Mouse (Mus musculus) left cerebral cortex, postnatal 4 days (tissue): ENCODE measurements around the gene Capn13. TPM values are rescaled to one million over a fixed set of nuclear protein-coding genes. Genes with fewer than 3 reads are reported as not detected.
A peak's percentile ranks its signal among the peaks of the same experiment; 100 is the strongest.
"Not testable (repeated sequence)": the region's sequence is repeated elsewhere in the genome, so short reads cannot be mapped to it uniquely, and the experiment has no call there.

Experiments
- DNase-seq: peaks from one replicate; pipeline ENCODE4 v3.0.0-alpha.2; 2022
- intact Hi-C: fragments of 180-260 bp; cut with DNase I; formaldehyde crosslinking; loops from one replicate; pipeline ENCODE4 v1.15.1; 2025
- total RNA-seq, 2 experiments: library from RNA; stranded (reverse); gene quantifications; 2 replicates each; pipeline ENCODE4 v1.2.3; 2021

Gene Capn13
- total RNA-seq, 2 experiments from 2014 or later = not detected

DNA sequence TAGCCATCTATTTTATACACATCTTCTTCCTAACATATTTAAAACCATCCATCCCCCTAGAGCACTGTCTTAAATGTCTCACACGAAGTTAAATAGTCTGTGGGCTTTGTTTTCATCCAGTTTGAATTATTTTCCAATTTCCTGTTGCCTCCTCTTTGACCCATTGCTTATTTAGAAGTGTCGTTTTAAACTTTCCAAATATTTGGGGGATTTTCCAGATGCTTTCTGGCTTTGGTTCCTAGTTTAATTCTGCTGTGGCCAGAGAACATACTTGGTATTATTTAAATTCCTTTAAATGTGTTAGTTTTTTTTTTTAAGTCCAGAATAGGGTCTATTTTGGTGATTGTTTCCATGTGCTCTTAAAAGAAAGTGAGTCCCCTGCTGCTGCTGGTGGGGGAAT is 116.4 kb downstream of the Capn13 start:
- intact Hi-C loops = no loop called here
- no peak for DNase-seq

DNA sequence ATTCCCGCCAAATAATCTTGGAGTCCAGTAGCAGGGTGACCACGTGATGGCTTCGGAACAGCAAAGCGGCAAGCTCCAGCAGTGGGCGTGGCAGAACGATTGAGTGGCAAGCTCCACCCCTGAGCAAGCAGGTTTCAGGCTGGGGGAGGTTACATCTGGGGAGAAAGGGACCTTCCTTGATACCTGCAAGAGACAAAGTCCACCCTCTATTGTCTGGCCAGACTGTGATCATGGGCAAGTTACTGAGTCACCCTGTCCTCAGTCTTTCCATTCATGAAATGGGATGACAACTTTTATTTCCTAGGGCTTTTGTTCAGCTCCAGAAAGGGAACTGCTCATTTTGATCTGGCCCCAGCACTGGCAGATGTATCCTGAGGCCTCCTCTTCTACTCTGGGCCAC is 118.0 kb downstream of the Capn13 start:
- intact Hi-C loops, DNase-seq: not testable (repeated sequence)

DNA sequence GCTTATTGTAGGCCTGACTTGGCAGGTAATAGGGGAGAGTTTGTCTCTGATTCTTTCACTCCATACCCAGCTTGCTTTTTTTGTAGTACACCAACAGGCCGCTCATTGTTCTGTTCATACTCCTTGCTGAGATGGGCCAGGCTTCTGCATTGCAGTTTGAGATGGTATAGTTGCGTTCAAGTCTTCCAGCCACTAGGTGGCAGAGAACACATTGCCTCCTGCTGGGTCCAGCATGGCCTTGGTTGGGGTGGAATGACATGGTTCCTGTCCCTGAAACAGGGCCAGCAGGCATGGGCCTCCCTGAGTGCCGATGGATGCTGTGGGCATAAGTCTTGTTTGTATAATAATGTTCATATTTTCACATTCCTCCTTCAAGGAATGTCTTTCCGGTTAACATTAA is 122.9 kb downstream of the Capn13 start:
- intact Hi-C loops = no loop called here
- DNase-seq = no peak

DNA sequence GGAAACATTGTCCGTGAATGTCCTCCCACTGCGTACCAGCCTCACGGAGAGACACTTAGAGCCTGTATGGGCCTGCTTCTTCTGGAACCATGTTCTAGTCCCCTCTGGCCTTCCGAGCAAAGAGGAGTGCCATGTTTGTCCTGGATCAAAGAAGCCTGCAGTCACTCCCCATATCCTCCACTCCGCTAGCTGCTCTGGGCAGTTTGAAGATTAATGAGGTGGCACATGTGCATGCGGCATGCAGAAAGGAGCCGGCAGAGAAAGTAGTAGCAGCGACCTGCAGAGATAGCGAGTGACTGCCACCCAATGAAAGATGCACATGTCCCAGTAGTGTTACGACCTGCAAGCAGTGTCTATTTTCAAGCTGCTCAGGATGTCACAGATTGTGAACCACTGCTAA is 125.6 kb downstream of the Capn13 start:
- intact Hi-C loops = no loop called here
- no peak for DNase-seq

DNA sequence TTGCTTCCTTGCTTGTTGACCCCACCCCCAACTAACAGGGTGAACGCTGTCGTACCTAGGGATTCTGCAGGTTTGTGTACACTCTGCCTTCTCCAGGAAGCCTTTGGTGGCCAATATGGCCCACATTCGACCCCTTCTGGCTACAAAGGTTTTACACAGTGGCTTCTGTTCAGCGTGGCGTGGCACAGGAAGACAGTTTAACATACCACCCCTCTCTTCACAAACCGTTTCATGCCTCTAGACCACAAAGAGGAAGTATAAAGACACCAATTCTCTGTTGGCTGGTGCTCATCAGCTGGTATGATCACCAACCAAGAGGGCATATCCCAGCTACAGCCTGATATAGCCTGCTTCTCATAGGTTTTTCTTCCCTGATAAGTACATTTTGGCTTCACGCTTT is 126.9 kb downstream of the Capn13 start:
- intact Hi-C loops = no loop called here
- DNase-seq = no peak

DNA sequence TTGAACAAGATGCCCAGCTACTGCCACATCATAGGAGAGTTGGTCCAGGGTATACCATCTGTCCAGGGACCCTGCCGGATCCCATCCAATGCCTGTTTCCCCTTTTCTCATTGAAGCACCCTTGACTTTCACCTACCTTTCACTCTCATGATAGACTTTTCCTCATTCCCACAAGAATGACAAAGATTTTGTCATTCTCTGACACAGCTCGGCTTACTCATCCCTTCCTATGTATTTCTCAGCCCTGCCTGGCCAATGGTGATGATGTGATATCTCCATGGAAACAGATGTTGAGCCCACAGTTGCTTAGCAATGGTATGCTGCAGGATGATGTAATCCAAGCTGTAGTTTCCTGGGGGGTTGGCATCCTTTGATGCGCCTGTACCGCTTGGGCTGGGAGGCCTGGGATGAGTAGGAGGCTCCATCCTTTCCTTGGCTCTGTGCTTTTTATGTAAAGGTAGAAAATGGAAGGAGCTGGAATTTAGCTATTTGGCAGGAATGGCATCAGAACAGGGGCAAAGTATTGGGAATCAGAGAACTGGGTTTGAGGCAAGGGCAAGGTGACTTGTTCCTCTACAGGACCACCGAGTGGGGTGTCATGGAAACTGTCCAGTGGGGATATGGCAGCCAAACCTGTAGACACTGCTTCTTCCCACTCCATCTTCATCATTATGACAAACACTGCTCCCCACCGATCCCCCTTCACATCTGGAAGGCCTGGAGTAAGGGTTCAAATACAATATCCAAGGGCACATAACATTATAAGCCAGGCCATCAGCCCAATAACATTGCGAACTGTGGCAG is 128.7 kb downstream of the Capn13 start:
- intact Hi-C loops = no loop called here
- peak; percentile 15 for DNase-seq

DNA sequence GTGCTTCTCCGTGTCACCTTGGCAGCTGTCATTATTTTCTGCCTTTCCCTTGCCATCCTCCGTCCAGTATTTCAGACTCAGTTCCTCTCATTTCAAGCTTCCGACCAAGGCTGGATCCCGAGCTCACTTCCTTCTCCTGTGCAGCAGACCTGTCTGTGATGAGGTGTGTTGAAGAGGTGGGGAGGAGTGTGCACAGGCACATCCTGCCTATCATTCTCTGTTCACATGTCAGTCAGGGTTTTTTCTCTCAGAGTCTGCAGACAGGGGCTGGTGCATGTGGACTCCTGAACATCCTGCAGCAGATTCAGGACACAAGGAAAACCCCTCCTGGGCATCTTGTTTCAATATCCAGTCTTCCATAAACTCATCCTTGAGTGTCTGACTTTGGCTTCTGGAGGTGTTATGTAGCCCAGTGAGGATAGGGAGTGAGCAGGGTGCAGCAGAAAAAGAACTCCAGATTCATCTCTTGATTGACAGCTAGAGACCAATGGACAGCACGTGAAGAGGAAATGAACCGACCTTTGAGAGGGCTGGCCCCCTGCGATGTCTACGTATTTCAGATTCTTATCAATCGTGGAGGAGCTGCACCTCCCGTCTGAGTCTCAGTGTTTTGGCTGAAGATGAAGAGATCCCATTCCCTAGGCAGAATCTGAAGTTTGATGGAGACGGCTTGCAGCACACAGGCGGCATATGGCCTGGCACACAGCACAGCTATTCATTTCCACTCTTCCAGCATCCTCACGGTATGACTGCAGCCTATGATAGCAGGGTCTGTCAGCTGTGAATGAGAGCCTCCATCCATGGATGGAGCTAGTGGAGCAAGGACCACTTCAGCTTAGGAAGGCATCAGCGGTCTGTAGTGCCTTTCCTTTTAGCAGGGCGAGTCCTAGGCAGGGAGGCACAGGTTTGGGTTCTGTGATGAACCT is 129.5 kb downstream of the Capn13 start:
- intact Hi-C loops = no loop called here
- peak; percentile 29 for DNase-seq

DNA sequence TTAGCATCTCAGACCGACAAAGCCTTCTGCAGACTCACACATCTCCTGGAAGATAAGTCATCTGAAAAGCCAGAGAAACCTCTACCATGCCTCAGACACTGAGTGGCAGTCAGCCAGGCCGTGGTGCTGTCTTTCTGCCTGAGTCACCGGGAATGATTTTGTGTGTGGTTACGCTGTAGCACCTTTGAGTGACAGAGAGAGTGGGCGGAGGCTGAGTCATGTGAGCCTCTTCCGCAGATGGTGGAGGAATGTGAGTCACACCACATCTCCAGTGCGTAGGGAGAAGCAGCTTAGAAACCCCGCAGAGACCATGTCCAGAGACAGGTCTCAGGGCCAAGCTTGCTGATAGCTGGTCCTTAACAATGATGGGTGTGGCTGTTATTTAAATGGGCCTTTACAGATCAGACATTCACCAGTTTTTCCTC is 137.6 kb downstream of the Capn13 start:
- intact Hi-C loops = no loop called here
- no peak for DNase-seq

DNA sequence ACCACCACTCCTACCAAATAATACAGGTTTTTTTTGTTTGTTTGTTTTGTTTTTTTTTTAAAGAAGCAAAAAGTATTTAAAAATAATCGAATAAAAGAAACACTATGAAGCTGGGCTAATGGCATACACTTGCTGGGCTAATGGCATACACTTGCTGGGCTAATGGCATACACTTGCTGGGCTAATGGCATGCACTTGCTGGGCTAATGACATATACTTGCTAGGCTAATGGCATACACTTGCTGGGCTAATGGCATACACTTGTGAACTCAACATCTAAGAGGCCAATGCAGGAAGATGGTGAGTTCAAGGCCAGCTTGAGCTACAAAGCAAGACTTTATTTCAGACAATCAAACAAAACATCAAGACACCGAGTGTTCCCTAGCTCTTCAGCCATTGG is 138.1 kb downstream of the Capn13 start:
- DNase-seq = no peak
- intact Hi-C loops = no loop called here

DNA sequence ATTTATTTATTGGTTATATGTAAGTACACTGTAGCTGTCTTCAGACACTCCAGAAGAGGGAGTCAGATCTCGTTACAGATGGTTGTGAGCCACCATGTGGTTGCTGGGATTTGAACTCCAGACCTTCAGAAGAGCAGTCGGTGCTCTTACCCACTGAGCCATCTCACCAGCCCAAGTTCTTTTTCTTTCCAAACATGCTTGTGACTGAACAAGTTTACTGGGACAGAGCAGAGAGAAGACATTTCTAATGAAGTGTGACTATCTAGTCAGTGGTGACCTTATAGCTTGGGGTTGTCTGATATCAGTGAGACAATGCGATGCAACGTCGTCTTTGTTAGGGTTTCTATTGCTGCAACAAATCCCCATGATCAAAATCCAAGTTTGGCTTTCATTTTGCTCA is 141.4 kb downstream of the Capn13 start:
- DNase-seq, intact Hi-C loops: not testable (repeated sequence)

DNA sequence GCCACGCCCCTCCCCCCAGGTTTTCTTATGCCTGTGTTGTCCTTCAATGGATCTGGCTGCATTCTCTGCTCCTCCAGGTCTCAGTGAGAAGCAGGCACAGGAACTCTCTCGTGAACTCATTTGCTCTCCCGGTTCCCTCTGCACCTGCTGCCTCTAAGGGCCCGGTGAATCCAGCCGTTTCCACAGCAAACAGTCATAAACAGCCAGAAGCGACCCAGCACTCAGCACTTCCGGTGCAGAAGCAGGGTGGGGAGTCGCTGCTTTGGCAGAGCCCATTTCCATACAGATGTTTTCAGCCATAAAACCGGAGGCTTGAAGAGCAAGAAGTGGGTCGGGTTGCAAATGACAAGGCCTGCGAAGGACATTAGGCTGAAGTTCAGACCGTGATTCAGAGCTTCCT is 142.0 kb downstream of the Capn13 start:
- intact Hi-C loops = no loop called here
- DNase-seq = no peak
